Mouse (Mus musculus) adrenal gland, postnatal 25 days (tissue): ENCODE data around the gene Pmepa1. TPM values are rescaled to one million over a fixed set of nuclear protein-coding genes. Genes with fewer than 3 reads are reported as not detected.

ENCODE experiments used
- DNase-seq: peaks from one replicate; pipeline ENCODE4 v3.0.0; 2021; ENCODE audit warnings: mixed read lengths
- total RNA-seq: library from RNA; stranded (reverse); gene quantifications from 2 replicates; pipeline ENCODE4 v1.2.3, GENCODE M21; 2021

The Pmepa1 gene
- total RNA-seq, 1 experiment from 2014 or later, result 34.2 TPM

DNA sequence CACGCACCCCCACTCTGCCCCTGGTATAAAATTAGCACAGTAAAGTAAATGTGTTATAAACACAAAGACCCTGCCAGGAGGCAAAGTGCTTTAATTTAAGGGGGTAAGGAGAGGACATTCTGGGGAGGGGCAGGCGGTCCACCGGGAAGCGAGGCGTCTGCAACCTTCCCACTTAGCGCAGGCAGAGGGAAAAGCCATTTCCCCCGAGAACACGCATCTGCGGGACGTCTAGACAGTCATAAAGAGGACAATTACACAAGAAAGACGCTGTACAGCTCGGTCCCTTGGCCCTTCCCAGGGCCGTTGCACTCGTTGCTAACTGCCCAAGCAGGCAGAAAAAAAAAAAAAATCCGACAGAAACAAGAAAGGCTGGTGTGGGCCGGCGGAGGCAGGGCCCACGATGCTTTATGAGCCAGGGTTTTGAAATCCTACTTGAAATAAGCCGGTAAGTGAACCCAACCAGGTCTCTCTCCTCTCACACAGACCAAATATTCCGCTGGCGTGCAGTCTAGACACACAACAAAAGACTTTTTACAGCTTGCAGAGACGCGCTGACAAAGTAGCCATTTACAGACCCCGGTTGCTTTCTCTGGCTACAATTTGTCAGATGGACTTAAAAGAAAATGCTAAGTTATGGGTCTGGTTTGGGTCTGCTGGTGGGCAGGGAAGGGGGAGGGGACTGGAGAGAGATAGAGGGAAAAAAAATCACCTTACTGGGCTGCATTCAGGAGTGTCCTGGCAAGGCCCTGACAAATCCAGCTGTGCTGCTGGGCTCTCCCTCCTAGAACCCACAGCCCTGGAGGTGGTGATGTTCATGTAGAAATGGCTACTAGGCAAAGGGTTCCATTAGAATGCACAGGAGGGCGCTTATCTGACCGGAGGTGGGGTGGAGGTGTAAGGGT is 22.3 kb downstream of the Pmepa1 start:
- no peak for DNase-seq

DNA sequence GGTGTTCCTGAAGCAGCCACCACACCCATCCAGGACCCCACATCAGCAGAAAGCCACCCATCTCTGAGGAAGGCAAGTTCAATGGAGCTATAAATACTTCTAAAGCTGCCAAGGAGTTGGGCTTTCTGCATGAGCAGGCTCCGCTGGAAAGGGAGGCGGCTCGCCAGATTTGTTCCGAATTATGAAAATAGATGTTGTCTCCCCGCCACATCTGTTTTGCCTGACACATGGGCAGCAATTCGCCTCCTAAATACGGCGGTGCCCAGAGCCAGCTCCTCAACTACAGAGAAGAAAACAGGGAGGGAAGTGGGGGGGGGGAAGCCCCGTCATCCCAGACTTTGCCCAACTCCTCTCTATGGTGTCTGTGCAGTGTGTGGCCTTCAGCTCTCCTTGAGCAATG is 24.7 kb downstream of the Pmepa1 start:
- DNase-seq, result no peak

DNA sequence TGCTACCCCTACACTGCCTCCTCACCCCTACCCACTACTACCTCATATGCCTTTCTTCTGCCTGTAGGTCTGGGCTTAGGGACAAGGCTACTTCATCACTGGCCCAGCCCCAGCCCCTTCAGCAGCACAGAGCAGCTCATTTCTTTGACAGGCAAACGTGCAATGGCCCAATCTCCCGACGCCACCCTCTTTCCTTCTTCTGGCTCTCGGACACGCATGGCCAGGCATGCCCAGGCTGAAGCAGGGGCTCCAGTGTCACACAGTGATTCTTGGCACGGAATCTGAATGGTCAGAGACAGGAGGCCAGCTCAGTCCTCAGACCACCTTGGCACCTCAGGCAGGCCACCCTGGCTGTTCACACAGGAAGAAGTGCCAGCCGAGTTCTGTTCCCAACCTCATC is 25.2 kb downstream of the Pmepa1 start:
- no peak for DNase-seq

DNA sequence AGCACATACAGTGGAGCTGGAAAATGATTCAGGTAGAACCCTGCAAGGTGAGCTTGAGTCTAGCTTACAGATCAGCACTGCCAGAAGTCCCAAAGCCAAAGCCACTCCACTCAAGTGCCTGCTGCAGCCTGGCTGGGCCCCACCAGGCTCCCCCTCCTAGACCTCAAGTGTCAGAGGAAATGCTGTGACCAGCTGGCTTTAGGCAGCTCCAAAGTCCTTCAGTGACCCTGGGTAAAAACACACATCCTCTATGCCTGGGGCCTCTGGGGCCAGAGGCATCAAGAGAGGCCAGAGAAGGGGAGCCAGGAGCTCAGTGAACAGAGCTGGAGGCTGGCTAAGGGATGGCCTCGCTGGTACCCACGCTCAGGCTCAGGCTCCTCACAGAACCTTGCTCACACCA is 25.9 kb downstream of the Pmepa1 start:
- DNase-seq, result no peak

DNA sequence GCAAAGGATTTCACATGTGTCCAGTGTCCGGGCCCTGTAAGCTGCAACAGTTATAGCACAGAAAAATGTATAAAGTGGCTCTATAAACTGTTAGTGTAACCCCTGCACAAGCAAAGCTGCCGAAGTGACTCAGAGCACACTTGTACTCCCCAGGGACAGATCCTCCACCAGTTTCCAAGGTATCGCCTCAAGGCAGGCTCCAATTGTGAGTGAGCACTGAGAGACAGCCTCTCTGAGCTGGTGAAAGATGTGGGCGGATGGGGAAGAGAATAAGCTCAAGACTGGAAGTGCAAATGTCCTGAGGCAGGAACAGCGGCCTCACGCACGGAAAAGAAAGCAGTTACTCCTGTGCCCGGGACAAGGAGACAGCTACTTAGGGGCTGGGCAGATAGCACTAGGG is 26.4 kb downstream of the Pmepa1 start:
- no peak for DNase-seq

DNA sequence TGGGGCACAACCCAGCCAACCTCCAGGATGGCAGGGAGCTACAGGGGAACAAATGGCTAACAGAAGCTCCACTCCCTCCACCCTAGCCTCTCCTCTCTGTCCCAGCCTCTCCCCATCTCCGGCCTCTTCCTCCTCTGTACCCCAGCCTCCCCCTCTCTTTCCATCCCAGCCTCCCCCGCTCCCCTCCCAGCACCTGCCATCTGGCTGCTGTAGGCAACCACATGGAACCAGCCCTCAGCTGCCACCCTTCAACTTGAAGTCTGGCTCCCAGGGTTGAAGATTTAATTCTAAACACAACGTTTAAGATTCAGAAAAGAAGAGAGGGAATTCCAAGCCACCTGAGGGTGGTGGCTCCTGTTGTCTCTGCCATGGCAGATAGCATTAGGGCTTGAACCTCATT is 26.9 kb downstream of the Pmepa1 start:
- DNase-seq, result no peak

DNA sequence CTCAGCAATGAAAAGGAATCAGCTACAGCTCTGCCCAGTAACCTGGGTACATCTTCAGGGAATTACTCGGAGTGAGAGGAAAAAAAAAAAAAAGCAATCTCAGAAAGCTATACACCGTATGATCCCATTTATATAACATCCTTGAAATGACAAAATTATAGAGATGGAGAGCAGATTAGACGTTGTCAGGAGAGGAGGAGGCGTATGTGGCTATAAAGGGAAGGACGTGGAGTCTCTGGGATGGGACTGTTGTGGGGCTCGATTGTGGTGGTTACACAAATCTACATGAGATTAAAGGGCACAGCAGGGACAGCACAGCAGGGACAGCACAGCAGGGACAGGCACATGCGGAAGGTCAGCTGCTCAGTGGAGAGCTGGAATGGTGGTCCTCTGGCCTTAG is 27.5 kb downstream of the Pmepa1 start:
- no peak for DNase-seq

DNA sequence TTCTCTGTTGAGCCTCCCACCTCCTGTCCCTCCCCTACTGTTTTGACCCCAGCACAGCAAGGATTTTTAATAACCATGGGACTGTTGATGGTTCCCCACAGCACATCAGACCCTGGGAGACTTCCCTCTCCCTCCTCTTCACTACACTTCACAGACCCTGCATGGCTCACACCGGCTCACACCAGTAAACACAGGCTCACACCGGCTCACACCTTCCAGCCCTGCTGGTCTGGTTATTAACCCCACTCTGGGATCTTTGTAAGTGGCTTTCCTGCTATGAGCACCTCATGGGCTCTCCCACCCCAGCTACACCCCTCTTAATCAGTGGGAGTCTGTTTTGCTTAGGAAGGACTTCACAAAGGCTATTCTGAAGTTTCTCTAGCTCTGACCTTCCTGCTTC is 28.4 kb downstream of the Pmepa1 start:
- DNase-seq, result no peak

DNA sequence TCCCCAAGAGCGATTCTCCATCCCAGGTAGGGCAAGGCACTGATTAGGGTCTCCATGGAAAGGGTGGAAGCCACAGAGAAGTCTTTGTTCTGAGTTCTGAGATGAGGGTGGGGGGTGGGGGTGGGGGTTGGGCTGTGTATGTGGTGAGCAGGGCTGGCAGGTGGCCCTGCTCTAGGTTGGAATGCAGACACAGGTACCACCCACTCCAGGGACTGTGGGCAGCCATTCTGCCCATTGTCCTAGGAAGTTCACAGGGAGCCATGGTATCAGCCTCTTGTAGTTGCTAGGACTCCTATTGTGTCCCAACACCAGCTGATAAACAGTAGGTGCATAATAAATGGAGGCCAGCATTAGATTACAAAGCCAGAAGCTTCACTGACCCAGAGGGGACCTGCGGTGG is 29.1 kb downstream of the Pmepa1 start:
- no peak for DNase-seq

DNA sequence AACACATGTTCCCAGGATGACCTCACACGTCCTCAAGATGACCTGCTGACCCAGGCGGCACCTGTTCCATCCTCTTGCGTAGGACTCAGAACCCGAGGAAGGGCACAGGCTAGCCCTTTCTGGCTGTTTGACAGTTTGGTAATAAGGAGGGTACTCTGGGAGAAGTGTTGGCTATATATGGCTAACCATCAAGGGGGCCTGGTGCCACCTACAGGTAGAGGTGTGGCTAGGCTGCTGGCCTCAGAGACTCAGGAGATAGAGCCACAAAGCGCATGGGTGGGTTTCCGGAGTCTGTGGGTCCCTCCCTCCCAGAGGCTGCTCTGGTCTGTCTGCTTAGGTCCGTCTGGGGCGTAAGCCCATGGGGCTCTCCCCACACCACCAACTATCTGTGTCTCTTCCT is 29.6 kb downstream of the Pmepa1 start:
- DNase-seq, result no peak

DNA sequence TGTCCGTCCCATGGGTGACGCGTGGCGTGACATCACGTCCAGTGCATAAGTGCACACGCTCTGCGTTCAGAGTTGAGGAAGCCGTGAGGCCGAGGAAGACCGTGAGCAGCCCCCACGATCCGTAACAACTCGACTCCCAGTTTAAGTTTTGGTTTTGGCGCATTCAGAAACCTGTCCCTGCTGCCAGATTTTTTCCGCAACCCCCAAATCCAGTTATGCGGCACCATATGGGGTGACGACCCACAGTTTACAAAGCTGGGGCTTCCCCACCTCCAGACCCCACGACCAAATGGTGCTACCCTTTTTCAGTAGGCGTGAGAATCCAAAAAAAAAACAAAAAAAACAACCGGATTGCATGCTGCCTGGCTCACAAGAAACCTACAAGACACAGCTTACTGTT is 31.1 kb downstream of the Pmepa1 start:
- no peak for DNase-seq

DNA sequence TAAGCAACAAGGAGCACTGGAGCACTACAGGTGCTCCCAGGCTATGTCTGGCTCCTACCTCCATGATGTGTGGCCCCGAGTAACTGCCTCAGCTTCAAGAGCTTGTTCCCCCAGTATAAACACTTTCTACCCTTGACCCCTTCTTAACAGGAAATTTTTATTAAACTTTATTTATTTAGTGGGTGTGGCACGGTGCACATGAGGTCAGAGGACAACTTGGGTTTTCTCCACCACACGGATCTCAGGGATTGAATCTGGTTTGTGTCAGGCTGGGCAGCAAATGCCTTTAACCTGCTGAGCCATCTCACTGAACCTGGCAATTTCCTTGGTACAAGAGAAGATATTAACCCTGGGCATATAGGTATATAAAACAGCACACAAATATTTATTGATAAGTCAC is 32.2 kb downstream of the Pmepa1 start:
- no peak for DNase-seq

DNA sequence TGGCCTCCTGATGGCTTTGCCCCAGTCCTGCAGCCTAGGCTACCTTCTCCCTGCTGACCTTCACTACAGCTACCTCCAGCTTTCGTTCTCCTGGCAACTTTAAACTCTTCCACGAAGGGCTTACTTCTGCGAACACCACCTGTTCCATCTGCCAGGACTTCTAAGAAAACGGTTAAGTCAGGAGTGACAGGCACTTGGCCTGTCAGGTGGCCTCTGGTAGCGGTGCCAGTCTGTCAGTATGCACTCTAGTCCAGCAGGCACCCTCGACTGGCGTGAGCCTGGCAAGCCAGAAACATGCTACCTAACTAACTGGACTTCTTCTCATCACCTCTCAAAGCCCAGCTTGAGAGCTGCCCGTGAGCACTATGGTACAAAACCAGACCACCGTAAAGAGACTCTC is 32.7 kb downstream of the Pmepa1 start:
- no peak for DNase-seq

DNA sequence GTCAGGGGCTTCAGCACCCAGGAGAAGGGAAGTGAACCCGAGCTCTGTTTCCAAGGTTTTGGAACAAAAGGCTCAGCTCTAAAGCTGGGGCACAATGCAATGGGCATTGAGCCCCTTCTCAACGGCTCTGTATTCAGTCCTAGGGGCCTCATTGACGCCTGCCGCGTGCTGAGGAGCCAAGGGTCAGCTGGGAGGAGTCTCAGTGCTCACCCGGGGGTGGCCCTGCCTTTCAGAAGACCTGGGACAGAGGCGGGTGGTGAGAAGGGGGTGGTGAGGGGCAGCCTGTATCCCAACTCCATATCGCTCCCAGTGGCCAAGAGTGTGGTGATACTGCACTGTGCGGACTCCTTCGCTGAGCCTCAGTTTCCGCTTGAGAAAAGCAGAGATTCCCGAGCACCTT is 33.5 kb downstream of the Pmepa1 start:
- DNase-seq, result no peak

DNA sequence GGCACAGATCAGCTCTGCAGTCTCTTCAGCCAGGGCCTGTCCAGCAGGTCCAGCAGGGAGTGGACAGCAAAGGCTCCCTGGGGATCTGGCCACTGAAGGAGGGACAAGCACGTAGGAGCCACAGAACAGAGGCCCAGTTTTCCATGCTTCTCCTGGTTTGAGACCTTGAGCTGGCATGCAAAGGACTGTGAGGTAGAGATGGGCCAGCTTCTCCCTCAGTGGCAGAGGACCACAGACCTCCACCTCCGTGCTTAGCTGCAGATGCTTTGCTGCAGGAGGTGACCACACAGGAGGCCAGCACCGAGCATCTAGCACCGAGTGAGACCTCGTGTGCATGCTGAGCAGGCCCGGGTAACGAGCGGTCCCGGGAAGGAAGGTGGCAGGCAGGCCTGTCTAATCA is 35.6 kb downstream of the Pmepa1 start:
- DNase-seq, result no peak

DNA sequence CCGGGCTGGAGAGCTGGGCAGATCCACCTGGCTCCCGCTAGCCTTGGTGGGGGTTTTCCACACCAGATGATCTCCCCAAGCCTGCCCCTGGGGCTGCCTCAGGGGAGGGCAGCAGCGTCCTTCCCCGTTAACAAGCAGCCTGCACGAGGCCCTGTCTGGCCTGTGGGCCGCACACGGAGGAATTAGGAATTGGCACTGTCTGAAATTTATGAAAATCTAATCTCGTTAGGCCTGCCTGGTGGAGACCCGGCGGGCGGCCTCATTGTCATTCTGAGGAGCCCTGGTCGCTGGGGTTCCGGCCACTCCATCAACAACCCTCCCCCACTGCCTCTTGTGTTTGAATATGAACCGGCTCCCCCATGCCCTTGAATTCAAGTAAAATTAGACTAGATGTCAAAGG is 37.8 kb downstream of the Pmepa1 start:
- DNase-seq, result no peak

DNA sequence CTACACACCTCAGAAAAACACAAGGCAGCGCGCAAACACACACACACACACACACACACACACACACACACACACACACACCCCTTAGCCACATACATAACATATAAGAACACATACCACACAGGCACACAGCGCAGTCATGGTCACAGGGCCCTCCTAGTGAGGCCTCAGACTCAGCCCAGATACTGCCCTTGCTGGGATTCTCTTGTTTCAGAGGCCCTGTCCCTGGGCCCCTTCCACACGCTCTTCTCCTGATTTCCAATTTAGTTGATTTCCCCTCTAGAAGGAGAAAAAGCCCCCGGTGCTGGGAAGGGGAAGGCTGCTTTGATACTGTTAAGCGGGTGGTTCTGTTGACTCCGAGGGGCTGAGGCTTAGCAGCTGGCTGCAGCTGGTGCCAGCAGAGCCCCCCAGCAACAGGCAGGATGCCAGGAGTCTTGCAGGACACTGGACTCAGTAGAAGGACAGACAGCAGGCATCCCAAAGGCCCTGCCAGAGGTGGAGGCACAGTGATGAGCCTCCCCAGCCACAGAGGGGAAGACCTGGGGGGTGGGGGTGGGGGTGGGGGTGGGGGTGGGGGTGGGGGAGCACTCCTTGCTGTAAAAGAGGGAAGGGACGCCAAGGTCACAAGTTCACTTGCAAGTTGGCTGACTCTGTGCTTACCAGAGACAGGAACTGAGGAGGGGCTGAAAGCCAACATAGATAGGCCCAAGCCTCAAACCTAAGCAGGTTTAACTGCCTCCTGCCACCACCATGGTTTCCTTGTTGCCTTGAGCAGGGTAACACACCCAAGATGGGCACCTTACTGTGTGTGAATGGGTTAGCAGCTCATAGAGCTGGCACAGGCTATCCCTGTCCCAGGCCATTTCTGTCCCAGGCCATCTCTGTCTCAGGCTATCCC is 40.6 kb downstream of the Pmepa1 start:
- DNase-seq, result no peak

DNA sequence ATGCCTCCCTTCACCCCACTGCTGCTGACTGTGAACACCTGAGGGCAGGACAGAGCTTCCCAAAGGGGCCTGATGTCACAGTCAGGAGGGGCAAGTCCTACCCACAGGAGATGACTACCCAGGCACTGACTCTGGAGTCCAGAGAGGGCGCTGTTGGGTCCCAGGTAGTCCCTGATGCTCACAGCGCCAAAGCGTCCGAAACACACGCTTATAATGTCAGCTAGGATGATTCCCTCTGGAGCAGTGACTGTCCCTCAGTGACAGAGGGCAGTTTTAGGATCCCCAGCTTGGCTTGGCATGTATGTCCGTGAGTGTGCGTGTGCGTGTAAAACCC is 43.6 kb downstream of the Pmepa1 start:
- no peak for DNase-seq

DNA sequence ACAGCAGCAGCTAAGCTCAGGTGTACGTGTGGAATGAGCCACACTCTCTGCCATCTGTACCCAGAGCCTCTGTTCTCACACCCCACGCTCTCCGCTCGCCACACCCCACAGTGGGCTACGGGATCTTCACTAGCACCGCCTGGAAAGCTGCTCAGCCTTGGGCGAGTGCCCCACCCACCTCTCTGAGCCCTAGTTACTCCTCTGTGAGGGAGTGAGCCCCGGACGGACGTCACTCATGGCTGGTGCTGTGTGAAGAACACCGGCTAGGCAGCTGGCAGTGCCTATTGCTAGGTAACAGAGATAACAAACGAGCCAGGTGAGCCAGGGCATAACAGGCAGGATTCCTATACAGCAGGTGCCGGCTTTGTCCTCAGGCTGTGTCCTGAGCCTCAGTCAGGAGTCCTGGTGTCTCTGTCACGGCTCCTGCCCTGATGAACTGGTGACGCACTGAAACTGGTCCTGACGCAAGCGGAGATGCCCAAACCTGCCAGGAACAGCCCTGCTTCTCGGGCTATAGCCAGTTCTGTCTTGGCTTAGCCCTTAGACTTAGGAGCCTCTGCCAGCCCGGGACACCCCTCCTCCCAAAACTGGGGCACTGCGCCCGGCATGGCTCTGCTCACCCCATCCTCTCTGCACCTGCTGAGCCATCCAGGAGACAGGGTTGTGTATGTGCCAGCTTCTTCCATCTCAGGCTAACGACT is 44.1 kb downstream of the Pmepa1 start:
- DNase-seq, result no peak

DNA sequence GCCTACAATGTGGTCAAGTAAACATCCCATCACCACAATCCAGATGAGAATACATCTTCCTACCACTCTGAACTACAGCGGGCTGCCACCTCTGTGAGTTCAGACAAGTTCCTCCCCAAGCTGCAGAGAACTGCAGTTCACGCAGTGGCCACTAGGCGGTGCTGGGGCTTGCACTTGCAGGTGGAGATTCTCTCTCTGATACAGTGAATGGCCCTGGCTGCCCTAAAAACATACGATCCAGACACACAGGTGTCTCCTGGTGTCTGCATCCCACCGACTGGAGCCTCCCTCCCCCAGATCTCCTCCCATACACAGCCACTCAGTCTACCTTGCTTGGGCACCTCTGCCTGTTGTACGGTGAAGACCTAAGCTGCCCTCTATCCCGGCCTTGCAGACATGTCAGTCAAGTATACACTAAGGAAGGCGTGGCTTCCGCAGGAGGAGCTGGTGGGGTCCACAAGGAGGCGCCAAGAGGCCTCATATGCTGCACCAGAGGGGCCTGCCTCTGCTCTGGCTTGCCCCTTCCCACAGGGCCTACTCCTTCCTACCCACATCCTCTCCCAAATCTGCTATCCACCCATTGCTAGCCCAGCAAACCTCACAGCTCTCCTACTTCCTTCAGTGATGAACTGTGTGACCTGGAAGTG is 46.6 kb downstream of the Pmepa1 start:
- peak; percentile 92 for DNase-seq

DNA sequence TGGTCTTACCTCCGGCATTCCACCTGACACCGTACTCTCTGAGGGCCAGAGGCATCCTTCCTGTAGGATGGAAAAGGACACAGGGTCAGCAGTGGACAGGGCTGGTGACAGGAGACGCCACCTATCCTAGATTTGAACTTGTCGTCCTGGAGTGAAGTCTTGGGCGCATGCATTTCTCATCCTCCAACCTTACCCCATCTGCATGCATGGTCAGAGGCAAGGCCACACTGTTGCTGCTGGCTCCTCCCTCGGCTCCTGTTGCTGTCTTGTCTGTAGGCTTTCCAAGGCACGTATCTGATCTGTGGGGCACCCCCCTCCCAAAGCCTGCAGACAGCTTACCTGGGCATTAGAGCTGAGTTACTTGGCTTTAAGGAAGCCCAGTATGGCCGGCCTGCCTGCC is 47.8 kb downstream of the Pmepa1 start:
- DNase-seq, result no peak

DNA sequence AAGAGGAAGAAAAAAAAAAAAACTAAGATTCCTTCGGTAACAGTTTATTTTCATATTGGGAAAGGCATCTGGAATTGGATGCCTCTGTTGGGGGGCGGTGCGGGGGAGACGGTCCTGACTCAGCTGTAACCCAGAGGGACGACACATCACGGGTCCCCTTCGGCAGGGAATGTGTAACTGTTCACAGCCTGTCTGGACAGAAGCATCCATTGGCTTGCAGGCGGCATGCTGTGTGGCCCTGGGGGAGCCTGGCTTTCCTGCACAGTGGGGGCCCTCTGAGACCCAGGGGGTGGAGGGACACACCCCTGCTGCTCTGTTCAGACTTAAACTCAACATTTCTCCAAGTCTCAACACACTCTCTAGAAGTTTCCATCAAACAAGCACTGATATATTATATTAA is 49.5 kb downstream of the Pmepa1 start:
- no peak for DNase-seq

DNA sequence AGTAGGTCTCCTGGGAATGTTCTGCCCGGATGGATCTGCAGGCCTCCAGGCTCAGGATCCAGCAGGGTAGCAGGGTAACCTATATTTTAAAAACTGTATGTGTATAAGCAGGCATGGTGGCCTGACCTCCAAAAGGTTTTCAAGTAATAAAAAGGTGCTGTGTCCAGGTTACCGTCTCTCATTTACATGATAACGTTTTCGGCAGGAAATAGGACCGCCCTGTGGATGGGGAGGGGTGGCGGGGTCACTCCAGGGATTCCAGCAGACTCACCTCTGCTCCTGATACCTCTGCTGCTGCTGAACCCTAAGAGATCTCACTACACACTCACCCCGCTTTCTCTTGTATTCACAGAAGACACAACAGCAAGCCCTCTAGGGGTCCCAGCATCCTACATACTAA is 50.4 kb downstream of the Pmepa1 start:
- DNase-seq, result no peak
